ENCODE assay signal across 14 mouse cellular contexts in the genomic region with DNA sequence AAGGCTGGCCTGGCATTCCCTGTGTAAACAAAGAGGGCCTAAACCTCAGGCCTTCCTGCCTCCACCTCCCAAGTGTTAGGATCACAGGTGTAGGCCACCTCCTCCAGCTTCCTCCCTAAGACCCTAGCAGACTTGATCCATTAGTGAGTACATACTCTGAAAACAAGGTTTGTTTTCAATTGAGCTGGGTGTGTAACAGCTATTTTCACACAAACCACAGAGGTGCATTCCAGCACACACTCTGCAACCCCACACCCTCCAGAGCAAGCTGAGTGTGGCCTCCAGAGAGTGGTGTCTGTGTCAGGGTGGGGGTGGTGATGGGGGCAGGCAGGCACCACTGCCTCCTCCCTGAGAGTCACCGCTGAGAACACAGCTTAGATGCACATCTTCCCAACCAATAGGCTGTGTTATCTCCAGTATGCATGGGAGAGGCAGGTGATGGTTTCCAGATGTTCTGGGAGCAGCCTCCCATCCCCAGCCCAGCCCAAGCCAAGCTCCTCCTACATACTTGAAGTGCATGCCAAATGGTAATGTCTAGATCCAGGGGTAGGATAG. TPM values are rescaled to one million over a fixed set of nuclear protein-coding genes. Genes with fewer than 3 reads are reported as not detected.
DNase-seq lines count a peak whose midpoint lies in the region; ATAC-seq lines count a peak whose summit lies in the region.
"Had no signal": no experiment of that assay in that cellular context is flagged by ENCODE, and none has a peak within 500 bp of the region (broad histone marks: within the 10 kb centered on the region; RNA-seq: fewer than 3 reads in every experiment).

No protein-coding gene starts in this region.

- H3K36me3 ChIP-seq in heart, embryonic 16.5 days (ENCODE audit: control insufficient read depth, insufficient read depth), result no peaks in the 10 kb centered on the region
- no peaks in the 10 kb centered on the region for H3K36me3 ChIP-seq in limb, embryonic 13.5 days

- intact Hi-C loops in gastrocnemius, postnatal 14 days (cut with DNase I; ENCODE audit: low total_unique reads), result no loop called here

- no peaks in the 10 kb centered on the region for H3K9me3 ChIP-seq in heart, embryonic 16.5 days (replicated peaks; ENCODE audit: control insufficient read depth, low read length)
- no peaks in the 10 kb centered on the region for H3K9me3 ChIP-seq in limb, embryonic 13.5 days

- H3K4me2 ChIP-seq in heart, embryonic 16.5 days (ENCODE audit: low read depth, low read length), result no peak overlapping the region
- H3K4me2 ChIP-seq in limb, embryonic 13.5 days (replicated peaks), result peak overlapping the region; percentile 7; the same call in 1 of the 2 replicates

- 19% methylated on average over 1 of the region's 1 CpGs for WGBS in heart, embryonic 16.5 days
- 12% methylated on average over 1 of the region's 1 CpGs for WGBS in limb, embryonic 13.5 days

- no peak overlapping the region for H3K4me3 ChIP-seq in heart, embryonic 16.5 days (ENCODE audit: low read length)
- H3K4me3 ChIP-seq in limb, embryonic 13.5 days, result no peak overlapping the region

- H3K9ac ChIP-seq in heart, embryonic 16.5 days (ENCODE audit: low read length), result 0 out of 2 replicates have a peak overlapping the region, but pooled peaks have one; percentile 3
- H3K9ac ChIP-seq in limb, embryonic 13.5 days, result no peak overlapping the region

- H3K4me1 ChIP-seq in heart, embryonic 16.5 days (ENCODE audit: control insufficient read depth, insufficient read depth, low read length), result peaks cover 26% of the 10 kb centered on the region
- H3K4me1 ChIP-seq in limb, embryonic 13.5 days, result peaks cover 40% of the 10 kb centered on the region

- peak; percentile 44 for ATAC-seq in heart, embryonic 16.5 days (replicated peaks; ENCODE audit: extremely low read depth, insufficient read depth, low FRiP score)
- ATAC-seq in limb, embryonic 13.5 days (ENCODE audit: low FRiP score, low read depth), result peak; percentile 84

- peak overlapping the region; percentile 24 for H3K27ac ChIP-seq in heart, embryonic 16.5 days (ENCODE audit: low read length)
- peak overlapping the region; percentile 91 for H3K27ac ChIP-seq in limb, embryonic 13.5 days

- no peak for DNase-seq in heart, postnatal 4 days
- peak; percentile 89 for DNase-seq in 3T3-L1 (ENCODE audit: low read depth, low spot score)
- DNase-seq in embryo, embryonic 10 days (ENCODE audit: low spot score), result peak; percentile 75
- no peak for DNase-seq in T-cell, adult 2 months (ENCODE audit: low spot score)
- DNase-seq in gastrocnemius, postnatal 14 days, result no peak
- DNase-seq in urinary bladder, adult 18-20 months (ENCODE audit: low spot score in 2 of 2), result no peak
- DNase-seq: adrenal gland, postnatal 14 days; cerebellum, adult 9-10 months; kidney, adult 8-10 months; thymus, adult 18-20 months had no signal

- H3K27me3 ChIP-seq in heart, embryonic 16.5 days (ENCODE audit: control insufficient read depth, insufficient read depth, low read length), result no peaks in the 10 kb centered on the region
- H3K27me3 ChIP-seq in limb, embryonic 13.5 days, result no peaks in the 10 kb centered on the region

RNA-seq across cellular contexts. Expression of a gene that starts 28.1 kb away (rescaled TPM):
- polyA plus RNA-seq in heart, embryonic 16.5 days (2015; fragmentation: Nextera tagmentation; extraction: Ambion mirVana), result 1,449 and 1,610 TPM in 2 replicates
- 1,000 to 10,000 TPM; 1,243 to 1,298 TPM for total RNA-seq in heart, postnatal 4 days (2021)
- polyA plus RNA-seq in limb, embryonic 13.5 days (2015; fragmentation: Nextera tagmentation; extraction: Ambion mirVana), result 622 and 628 TPM in 2 replicates
- 100 to 1,000 TPM; 816 to 919 TPM for total RNA-seq in gastrocnemius, postnatal 14 days (2021)

RNA-seq across cellular contexts. Expression of a gene that starts 30.8 kb away (rescaled TPM):
- polyA plus RNA-seq in heart, embryonic 16.5 days (2015; fragmentation: Nextera tagmentation; extraction: Ambion mirVana), result 11.2 and 13.6 TPM in 2 replicates
- total RNA-seq in heart, postnatal 4 days (2021), result 10 to 100 TPM; 24.8 to 25.7 TPM
- 12.0 and 13.2 TPM in 2 replicates for polyA plus RNA-seq in limb, embryonic 13.5 days (2015; fragmentation: Nextera tagmentation; extraction: Ambion mirVana)
- total RNA-seq in gastrocnemius, postnatal 14 days (2021), result 1 to 10 TPM; 8.5 to 9.0 TPM

RNA-seq across cellular contexts. Expression of a gene that starts 32.7 kb away (rescaled TPM):
- polyA plus RNA-seq in heart, embryonic 16.5 days (2015; fragmentation: Nextera tagmentation; extraction: Ambion mirVana), result 0.16 and 0.19 TPM in 2 replicates
- total RNA-seq in heart, postnatal 4 days (2021), result under 1 TPM; 0.33 to 0.50 TPM
- polyA plus RNA-seq in limb, embryonic 13.5 days (2015; fragmentation: Nextera tagmentation; extraction: Ambion mirVana), result 0.68 and 0.98 TPM in 2 replicates
- under 1 TPM; 0.31 to 0.38 TPM for total RNA-seq in gastrocnemius, postnatal 14 days (2021)
- total RNA-seq: adrenal gland, postnatal 14 days had no signal

RNA-seq across cellular contexts. Expression of a gene that starts 42.4 kb away (rescaled TPM):
- polyA plus RNA-seq in heart, embryonic 16.5 days (2015; fragmentation: Nextera tagmentation; extraction: Ambion mirVana), result 0.41 and 0.84 TPM in 2 replicates
- under 1 TPM; 0.29 to 0.90 TPM for total RNA-seq in heart, postnatal 4 days (2021)
- not detected in 2 replicates for polyA plus RNA-seq in limb, embryonic 13.5 days (2015; fragmentation: Nextera tagmentation; extraction: Ambion mirVana)
- not detected for total RNA-seq in gastrocnemius, postnatal 14 days (2021)
- total RNA-seq: adrenal gland, postnatal 14 days; left cerebral cortex, postnatal 14 days had no signal
- polyA plus RNA-seq: midbrain, postnatal 0 days had no signal

Comparison
In these comparisons a context has a peak if more than half of its experiments do, and no peak if none do; other contexts are left out.
1. DNase-seq: peak in 3T3-L1 (single experiment) and embryo, embryonic 10 days (single experiment); none in heart, postnatal 4 days (single experiment), T-cell, adult 2 months (single experiment), gastrocnemius, postnatal 14 days (single experiment) and urinary bladder, adult 18-20 months (0 of 2).